Mouse (Mus musculus) heart, adult 2 months (tissue): ENCODE data around the gene E2f4.

Experiments used
- CTCF ChIP-seq: fragments of 200-600 bp; IDR thresholded peaks from 2 replicates; pipeline ENCODE4 v1.8.1; 2022; ENCODE audit warnings: antibody characterized with exemption, mild to moderate bottlenecking, moderate library complexity
- EP300 ChIP-seq: fragments of 200-500 bp; IDR thresholded peaks from 2 replicates; pipeline ENCODE4 v1.6.1; 2011; ENCODE audit warnings: low read depth, low read length, control low read depth; ENCODE audit not compliant: insufficient read depth
- POLR2A ChIP-seq: fragments of 200-500 bp; IDR thresholded peaks from 2 replicates; pipeline ENCODE4 v1.6.1; 2011; ENCODE audit warnings: mild to moderate bottlenecking, low read depth, low read length, control low read depth; ENCODE audit not compliant: insufficient read depth

DNA sequence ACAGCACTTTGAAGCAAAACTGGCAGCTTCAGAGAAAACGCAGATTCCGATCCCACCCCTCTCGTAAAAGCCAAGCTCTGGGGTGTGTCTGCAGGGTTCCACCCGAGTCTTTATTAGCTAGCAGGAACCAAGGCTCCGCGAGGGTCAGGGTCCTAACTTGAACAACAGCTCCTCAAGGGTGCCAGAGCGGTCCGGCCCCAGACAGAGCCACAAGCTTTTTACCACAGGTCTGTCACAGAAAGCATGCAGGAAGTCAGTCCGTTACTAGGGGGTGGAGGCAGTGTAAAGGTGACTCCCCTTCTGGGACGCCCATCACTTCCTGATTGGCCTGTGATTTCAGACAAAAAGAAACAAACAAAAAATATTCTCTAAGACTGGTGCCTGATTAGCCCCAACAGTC lies 32.3 kb upstream of the E2f4 start:
- no peak for TF ChIP-seq CTCF
- TF ChIP-seq POLR2A = no peak; the same call in 1 of the 2 replicates
- no peak for TF ChIP-seq EP300
